Mouse (Mus musculus): ENCODE data around the gene Naip6.
"Not testable (repeated sequence)": the region's sequence is repeated elsewhere in the genome, so short reads cannot be mapped to it uniquely, and the experiment has no call there.

Naip6 gene

GRCm38 (mm10) chr13:100317256-100317893 is at the start of gene Naip6:
TSS of gene Naip6 (minus strand) at chr13:100317674.
- not testable (repeated sequence) for DNase-seq (ENCODE audit: low spot score)

- DNase-seq (ENCODE audit: low spot score), result not testable (repeated sequence)
Measured at GRCm38 (mm10) chr13:100352315-100352714, 34.8 kb upstream of the Naip6 start.

DNA sequence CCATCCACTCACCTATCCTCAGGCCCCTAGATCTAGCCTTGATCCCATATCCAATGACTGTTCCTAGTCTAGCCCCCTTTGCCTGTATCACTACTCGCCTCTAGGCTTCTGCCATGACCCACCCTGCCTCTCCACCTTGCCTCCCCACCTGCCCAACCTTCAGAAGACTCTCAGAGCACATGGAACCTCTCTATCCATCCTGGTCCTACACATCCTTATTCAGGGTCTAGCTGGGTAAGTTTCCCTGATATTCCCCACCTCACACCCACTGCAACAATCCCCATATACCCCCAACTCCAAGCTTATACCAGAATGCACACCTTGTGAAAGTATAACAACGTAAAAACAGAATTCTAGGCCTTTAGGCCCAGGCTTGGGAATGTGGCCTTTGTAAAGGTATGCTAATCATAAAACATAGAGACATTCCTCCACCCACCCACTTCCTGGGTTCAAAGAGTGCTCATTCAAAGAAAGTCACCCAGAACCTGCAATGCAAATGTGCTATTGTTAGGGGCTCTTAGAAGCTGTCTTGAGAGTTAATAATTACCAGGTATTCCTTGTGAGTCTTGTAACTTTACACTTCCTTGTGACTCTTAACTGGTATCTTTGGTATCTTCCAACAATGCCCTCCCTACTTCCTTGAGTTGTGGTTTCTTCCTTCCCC is 32.2 kb upstream of the Naip6 start:
- not testable (repeated sequence) for DNase-seq (ENCODE audit: low spot score)

DNA sequence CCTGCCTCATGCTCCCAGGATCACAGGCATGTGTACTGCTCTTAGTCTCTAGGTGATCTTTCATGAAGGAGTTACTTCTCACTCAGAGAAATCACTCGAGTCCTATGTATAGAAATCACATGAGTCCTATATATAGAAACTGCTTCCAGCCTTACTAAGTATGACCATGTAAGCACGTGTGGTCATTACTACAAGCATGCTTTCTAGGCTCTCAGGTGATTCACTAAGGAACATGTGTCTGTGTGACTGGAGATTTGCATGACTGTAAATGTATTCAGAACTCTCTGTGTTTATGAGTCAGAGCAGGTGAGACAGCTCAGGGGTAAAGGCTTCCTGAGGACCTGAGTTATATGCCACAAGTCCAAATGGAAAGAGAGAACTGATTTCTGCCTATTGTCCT is 24.3 kb upstream of the Naip6 start:
- DNase-seq (ENCODE audit: low spot score), result no peak

GRCm38 (mm10) chr13:100331728-100332127 is 14.3 kb upstream of the Naip6 start:
- DNase-seq (ENCODE audit: low spot score), result not testable (repeated sequence)

GRCm38 (mm10) chr13:100328899-100329298 is 11.4 kb upstream of the Naip6 start:
- DNase-seq (ENCODE audit: low spot score), result not testable (repeated sequence)

- not testable (repeated sequence) for DNase-seq (ENCODE audit: low spot score)
Measured at GRCm38 (mm10) chr13:100328029-100328428, 10.6 kb upstream of the Naip6 start.

- not testable (repeated sequence) for DNase-seq (ENCODE audit: low spot score)
Measured at GRCm38 (mm10) chr13:100322266-100322837, 4.9 kb upstream of the Naip6 start.

- DNase-seq (ENCODE audit: low spot score), result no peak
Measured at GRCm38 (mm10) chr13:100284611-100285010, 32.9 kb downstream of the Naip6 start.

GRCm38 (mm10) chr13:100271474-100272132 is 45.9 kb downstream of the Naip6 start:
- not testable (repeated sequence) for DNase-seq (ENCODE audit: low spot score)

DNA sequence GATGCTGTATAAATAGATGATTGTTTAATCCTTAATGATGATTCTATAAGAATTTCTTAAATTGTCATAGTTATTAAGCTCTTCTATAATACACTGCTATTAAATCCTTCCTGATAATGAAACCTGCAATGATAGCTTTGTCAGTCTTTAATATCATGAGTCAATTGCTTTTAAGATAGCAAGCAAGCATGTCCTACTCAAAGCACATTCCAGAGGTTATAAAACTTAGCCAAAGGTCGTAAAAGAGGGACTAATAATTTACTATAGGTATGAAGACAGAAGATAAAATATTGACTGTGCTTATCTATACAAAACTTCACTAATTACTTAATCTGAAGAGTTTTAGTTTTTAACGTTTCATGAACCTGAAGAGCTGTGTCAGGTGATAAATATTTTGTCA is 60.5 kb downstream of the Naip6 start:
- not testable (repeated sequence) for DNase-seq (ENCODE audit: low spot score)

DNA sequence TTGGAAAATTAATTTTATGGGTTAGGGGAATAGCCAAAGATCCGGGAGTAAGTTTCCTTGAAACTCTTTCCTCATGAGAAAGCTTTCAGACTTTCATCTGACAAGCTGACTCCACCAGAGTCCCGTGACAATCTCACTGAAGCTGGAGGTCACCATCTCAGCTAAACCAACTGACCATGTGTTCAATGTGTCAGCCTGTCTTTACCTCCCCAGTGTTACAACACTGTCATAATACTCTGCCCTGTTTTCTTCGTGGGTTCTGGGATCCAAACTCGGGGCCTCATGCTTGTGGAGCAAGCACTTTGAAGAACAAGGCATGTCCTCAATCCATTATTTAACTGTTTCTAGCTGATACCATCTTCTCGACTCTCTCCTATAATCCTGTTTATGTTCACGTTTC is 61.5 kb downstream of the Naip6 start:
- not testable (repeated sequence) for DNase-seq (ENCODE audit: low spot score)

- not testable (repeated sequence) for DNase-seq (ENCODE audit: low spot score)
Measured at GRCm38 (mm10) chr13:100251897-100252296, 65.6 kb downstream of the Naip6 start.

- not testable (repeated sequence) for DNase-seq (ENCODE audit: low spot score)
Measured at GRCm38 (mm10) chr13:100246896-100247519, 70.5 kb downstream of the Naip6 start.

- DNase-seq (ENCODE audit: low spot score), result not testable (repeated sequence)
Measured at GRCm38 (mm10) chr13:100246223-100246622, 71.3 kb downstream of the Naip6 start, which contains the start of gene Naip5. TSS of gene Naip5 (minus strand) at chr13:100246323.

DNA sequence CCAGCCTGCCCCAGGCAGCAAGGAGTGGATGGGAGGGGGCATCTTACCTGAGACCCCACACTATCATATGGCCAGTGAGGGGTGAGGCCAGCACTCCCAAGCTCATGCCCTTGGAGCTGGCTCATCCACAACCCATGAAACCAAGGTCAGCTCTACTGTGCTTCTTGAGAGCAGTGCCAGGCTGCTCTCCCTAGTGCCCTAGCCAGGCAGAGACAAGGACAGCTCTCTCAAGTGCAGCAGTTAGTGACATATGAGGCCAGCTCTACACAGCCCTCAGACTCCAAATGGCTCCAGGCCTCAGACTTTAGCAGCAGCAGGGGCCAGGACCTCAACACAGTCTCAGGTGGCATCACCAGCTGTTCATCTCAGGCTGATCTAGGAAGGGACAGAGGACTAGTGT is 73.8 kb downstream of the Naip6 start:
- DNase-seq (ENCODE audit: low spot score), result no peak

All from ovary, postnatal 14 days (tissue).